Mouse (Mus musculus) heart, postnatal 0 days (tissue): ENCODE results near the gene Serpina10.

ENCODE experiments used
- CTCF ChIP-seq: IDR thresholded peaks from 2 replicates; pipeline ENCODE4 v1.5.1; 2016; ENCODE audit warnings: antibody characterized with exemption, control low read depth, low read depth
- EP300 ChIP-seq: IDR thresholded peaks from 2 replicates; pipeline ENCODE4 v1.6.1; 2016; ENCODE audit warnings: antibody characterized with exemption, low read depth

- TF ChIP-seq CTCF (no peak), EP300 (no peak)
Observed at GRCm38 (mm10) chr12:103644601-103645000, 13.4 kb upstream of the Serpina10 start.
